Mouse (Mus musculus) forebrain, embryonic 16.5 days (tissue): Measurements from ENCODE around the gene Fgfr2. TPM values are rescaled to one million over a fixed set of nuclear protein-coding genes. Genes with fewer than 3 reads are reported as not detected.
"Not testable (repeated sequence)": the region's sequence is repeated elsewhere in the genome, so short reads cannot be mapped to it uniquely, and the experiment has no call there.

Experiments
- ATAC-seq: fragments of 200-750 bp; cut with Nextera tagmentation; 2 replicates; pipeline ENCODE4 v1.8.0; 2017; ENCODE audit warnings: mild to moderate bottlenecking, moderate library complexity
- H3K27ac ChIP-seq: fragments of 300-500 bp; sonication (generic); 2 replicates; pipeline ENCODE4 v1.5.1; 2014; ENCODE audit warnings: low read length, control low read depth
- H3K27me3 ChIP-seq: fragments of 300-500 bp; sonication (generic); replicated peaks from 2 replicates; pipeline ENCODE4 v1.6.1; 2014; ENCODE audit warnings: low read length; ENCODE audit not compliant: control insufficient read depth, insufficient read depth
- H3K36me3 ChIP-seq: fragments of 300-500 bp; sonication (generic); 2 replicates; pipeline ENCODE4 v1.6.1; 2014; ENCODE audit not compliant: control insufficient read depth, insufficient read depth
- H3K4me1 ChIP-seq: fragments of 300-500 bp; sonication (generic); replicated peaks from 2 replicates; pipeline ENCODE4 v1.6.1; 2014; ENCODE audit warnings: low read length; ENCODE audit not compliant: control insufficient read depth, insufficient read depth
- H3K4me2 ChIP-seq: fragments of 300-500 bp; sonication (generic); 2 replicates; pipeline ENCODE4 v1.6.1; 2014; ENCODE audit warnings: mild to moderate bottlenecking, low read length, control low read depth
- H3K4me3 ChIP-seq: fragments of 300-500 bp; sonication (generic); replicated peaks from 2 replicates; pipeline ENCODE4 v1.5.1; 2014; ENCODE audit warnings: mild to moderate bottlenecking, low read length, control low read depth
- H3K9ac ChIP-seq: fragments of 300-500 bp; sonication (generic); replicated peaks from 2 replicates; pipeline ENCODE4 v1.6.1; 2014; ENCODE audit warnings: low read depth, low read length, control low read depth
- H3K9me3 ChIP-seq: fragments of 300-500 bp; sonication (generic); 2 replicates; pipeline ENCODE4 v1.6.1; 2016; ENCODE audit warnings: low read length; ENCODE audit not compliant: control insufficient read depth
- WGBS: fragments of 180-500 bp; shearing (Covaris S2); extraction: QIAGEN DNeasy Blood & Tissue Kit; methylation state at CpG from one replicate; pipeline ENCODE4 v1.1.7; 2014; 5-methylcytosine and 5-hydroxymethylcytosine counted together
- polyA plus RNA-seq: library from polyadenylated mRNA; unstranded; fragments of >200 nt; fragmentation: Nextera tagmentation; extraction: Ambion mirVana; gene quantifications from 2 replicates; pipeline ENCODE4 v1.2.1, GENCODE M21; 2015

Fgfr2 gene
- polyA plus RNA-seq, 1 experiment from 2014 or later, result 39.2 TPM

DNA sequence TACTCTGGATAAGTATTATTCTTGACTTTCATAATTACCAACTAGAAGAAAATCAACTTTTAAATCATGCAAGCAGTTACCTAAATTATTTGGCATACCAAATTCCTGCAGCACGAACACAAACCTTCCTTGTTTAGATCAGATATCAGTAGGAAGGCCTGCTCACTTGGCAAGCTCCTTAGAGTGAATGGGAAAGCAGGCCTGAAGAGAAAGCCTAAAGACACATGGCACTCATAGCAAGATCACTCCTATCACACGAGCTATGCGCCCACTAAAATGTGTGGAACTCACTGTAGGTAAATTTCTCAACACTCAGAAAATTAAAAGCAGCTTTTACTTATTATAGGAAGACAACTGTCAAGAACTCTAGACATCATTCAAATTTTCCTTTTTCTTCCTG lies 2629.8 kb downstream of the Fgfr2 start:
- peaks cover 4% of the 10 kb centered on the region; the same call in 1 of the 2 replicates for H3K4me1 ChIP-seq
- no peaks in the 10 kb centered on the region for H3K27me3 ChIP-seq
- H3K4me3 ChIP-seq, result no peak overlapping the region
- H3K9ac ChIP-seq, result no peak overlapping the region
- H3K9me3 ChIP-seq, result no peaks in the 10 kb centered on the region
- no peaks in the 10 kb centered on the region; the same call in 1 of the 2 replicates for H3K36me3 ChIP-seq
- no peak overlapping the region; the same call in 1 of the 2 replicates for H3K27ac ChIP-seq
- 55% methylated on average over 3 of the region's 3 CpGs for WGBS
- H3K4me2 ChIP-seq, result no peak overlapping the region
- no peak for ATAC-seq

DNA sequence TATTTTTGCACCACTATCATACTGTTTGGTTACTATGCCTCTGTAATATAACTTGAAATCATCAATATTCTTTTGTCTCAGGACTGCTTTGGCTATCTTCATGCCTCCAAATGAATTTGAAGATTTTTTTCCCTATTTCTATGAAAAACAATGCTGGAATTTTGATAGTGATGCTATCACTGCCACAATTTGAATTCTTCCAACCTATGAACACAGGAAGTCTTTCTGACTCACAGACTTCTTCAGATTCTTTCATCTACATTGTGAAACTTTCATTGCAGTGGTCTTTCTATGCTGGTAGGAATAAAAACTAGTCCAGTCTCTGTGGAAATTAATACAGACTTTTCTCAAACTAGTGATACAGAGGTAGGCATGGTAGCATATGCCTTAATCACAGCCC lies 2631.1 kb downstream of the Fgfr2 start:
- no peak for ATAC-seq
- Histone ChIP-seq H3K4me1 (peaks cover 4% of the 10 kb centered on the region; the same call in 1 of the 2 replicates), H3K4me3 (no peak overlapping the region), H3K9me3 (no peaks in the 10 kb centered on the region), H3K36me3 (peaks cover 3% of the 10 kb centered on the region; the same call in 1 of the 2 replicates), H3K4me2 (no peak overlapping the region), H3K27me3 (no peaks in the 10 kb centered on the region), H3K27ac (no peak overlapping the region), H3K9ac (no peak overlapping the region)

DNA sequence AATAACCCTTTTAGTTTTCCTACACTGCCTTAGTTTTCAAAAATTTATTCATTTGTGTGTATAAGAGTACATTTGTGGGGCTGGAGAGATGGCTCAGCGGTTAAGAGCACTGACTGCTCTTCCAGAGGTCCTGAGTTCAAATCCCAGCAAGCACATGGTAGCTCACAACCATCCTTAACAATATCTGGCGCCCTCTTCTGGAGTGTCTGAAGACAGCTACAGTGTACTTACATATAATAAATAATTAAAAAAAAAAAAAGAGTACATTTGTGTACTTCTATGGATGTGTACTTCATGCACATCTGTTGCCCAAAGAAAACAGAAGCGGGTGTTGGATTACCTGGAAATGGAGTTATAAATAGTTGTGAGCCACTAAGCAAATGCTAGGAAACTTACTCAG lies 2644.1 kb downstream of the Fgfr2 start:
- not testable (repeated sequence) for ATAC-seq, H3K4me1 ChIP-seq, H3K4me2 ChIP-seq, H3K36me3 ChIP-seq, H3K27me3 ChIP-seq, H3K9ac ChIP-seq, H3K4me3 ChIP-seq, H3K9me3 ChIP-seq, H3K27ac ChIP-seq
- whole genome bisulfite sequencing, result 91% methylated on average over 3 of the region's 3 CpGs

DNA sequence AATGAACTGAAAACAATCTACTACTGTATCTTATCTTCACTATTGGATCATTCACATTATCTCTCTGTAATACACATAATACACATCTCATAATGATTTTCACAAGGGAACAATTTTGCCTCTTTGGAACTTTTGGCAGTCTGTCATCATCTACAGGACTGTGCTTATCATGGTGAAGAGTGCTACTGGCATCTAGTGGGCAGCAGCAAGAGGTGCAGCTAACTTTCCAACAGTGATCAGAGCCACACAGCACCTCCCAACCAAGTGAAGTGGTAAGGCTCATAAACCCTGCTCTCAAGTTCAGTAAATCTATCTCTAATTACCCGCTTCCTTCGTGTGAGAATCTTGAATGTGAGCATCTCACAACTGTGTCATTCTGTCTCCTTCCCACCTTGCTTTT lies 2647.2 kb downstream of the Fgfr2 start:
- ATAC-seq, result peak; percentile 79; the same call in 1 of the 2 replicates
- H3K9ac ChIP-seq, result no peak overlapping the region
- WGBS, result 23% methylated on average over 2 of the region's 2 CpGs

DNA sequence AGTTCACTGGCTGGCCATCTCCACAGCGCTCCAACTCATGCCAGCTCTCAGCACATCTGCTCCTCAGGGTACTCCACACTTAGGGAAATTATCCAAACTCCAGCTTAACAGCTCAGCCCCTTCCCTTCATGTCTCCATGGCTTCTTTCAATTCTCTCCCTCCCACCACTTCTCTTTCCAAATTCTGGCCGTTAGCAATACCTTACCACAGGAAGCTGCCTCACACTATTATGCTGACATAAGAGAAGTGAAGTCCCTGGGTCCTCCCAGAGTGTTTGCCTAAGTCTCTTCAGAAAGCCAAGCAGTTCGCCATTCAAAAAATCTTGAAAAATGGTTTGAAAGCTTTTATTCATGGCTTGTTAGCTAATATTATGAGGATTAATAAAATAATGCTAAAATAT lies 2649.3 kb downstream of the Fgfr2 start:
- H3K4me3 ChIP-seq, result no peak overlapping the region
- H3K27ac ChIP-seq, result no peak overlapping the region
- 58% methylated on average over 3 of the region's 3 CpGs for WGBS
- H3K36me3 ChIP-seq, result no peaks in the 10 kb centered on the region
- no peak overlapping the region for H3K9ac ChIP-seq
- ATAC-seq, result no peak
- no peak overlapping the region for H3K4me2 ChIP-seq
- no peaks in the 10 kb centered on the region for H3K27me3 ChIP-seq
- H3K9me3 ChIP-seq, result no peaks in the 10 kb centered on the region
- peaks cover 10% of the 10 kb centered on the region for H3K4me1 ChIP-seq

More for the DNA sequence above, 2647.2 kb downstream of the Fgfr2 start:
- Histone ChIP-seq H3K4me3 (no peak overlapping the region), H3K27ac (no peak overlapping the region), H3K4me1 (peaks cover 7% of the 10 kb centered on the region), H3K36me3 (no peaks in the 10 kb centered on the region), H3K27me3 (no peaks in the 10 kb centered on the region), H3K4me2 (no peak overlapping the region), H3K9me3 (no peaks in the 10 kb centered on the region)

DNA sequence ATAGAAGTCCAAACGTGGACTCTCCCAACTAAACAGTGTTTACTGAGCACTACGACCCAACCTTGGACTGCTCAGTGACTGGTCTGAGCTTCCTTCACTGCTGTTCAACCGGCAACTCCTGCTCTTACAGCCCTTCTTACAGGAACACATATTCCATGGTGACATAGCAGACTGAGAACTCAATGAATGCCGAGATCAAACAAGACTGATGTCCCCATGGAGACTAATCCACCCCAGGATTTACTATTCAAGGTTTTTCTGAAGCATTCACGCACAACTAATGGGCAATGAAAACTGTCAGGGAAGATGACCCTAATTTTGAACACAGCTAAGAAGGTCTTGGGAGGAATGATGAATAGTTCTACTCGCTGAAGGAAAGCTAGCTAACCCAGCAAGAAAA lies 2650.5 kb downstream of the Fgfr2 start:
- H3K4me1 ChIP-seq, result peaks cover 10% of the 10 kb centered on the region
- H3K27me3 ChIP-seq, result no peaks in the 10 kb centered on the region
- H3K9ac ChIP-seq, result no peak overlapping the region
- no peaks in the 10 kb centered on the region for H3K36me3 ChIP-seq
- no peak overlapping the region for H3K4me2 ChIP-seq
- H3K27ac ChIP-seq, result no peak overlapping the region
- H3K4me3 ChIP-seq, result no peak overlapping the region
- WGBS, result 7% methylated on average over 6 of the region's 6 CpGs
- no peaks in the 10 kb centered on the region for H3K9me3 ChIP-seq
- no peak; the same call in 1 of the 2 replicates for ATAC-seq

DNA sequence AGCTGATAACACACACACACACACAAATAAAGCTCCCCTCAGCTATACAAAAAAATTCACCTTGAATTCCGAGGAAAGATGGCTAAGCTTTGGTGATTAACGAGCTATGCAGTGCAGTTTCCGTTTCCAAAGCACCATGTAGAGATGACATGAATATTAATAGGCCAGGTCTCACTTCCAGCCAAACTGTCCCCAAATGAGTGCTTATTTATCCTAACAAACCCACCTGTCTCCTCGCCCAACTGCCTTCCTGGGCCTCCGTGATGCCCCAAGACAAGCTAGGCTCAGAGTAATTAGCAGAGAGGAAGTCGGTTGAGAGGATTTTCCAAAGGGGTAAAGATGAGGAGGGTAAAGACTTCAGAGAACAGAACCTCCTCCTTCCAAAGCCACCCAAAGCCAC lies 2652.1 kb downstream of the Fgfr2 start:
- no peak overlapping the region for H3K4me3 ChIP-seq
- ATAC-seq, result no peak
- no peak overlapping the region for H3K4me2 ChIP-seq
- H3K27me3 ChIP-seq, result no peaks in the 10 kb centered on the region
- no peaks in the 10 kb centered on the region for H3K9me3 ChIP-seq
- no peak overlapping the region for H3K27ac ChIP-seq
- H3K9ac ChIP-seq, result no peak overlapping the region
- H3K36me3 ChIP-seq, result no peaks in the 10 kb centered on the region
- 12% methylated on average over 6 of the region's 6 CpGs for WGBS
- peaks cover 10% of the 10 kb centered on the region for H3K4me1 ChIP-seq

DNA sequence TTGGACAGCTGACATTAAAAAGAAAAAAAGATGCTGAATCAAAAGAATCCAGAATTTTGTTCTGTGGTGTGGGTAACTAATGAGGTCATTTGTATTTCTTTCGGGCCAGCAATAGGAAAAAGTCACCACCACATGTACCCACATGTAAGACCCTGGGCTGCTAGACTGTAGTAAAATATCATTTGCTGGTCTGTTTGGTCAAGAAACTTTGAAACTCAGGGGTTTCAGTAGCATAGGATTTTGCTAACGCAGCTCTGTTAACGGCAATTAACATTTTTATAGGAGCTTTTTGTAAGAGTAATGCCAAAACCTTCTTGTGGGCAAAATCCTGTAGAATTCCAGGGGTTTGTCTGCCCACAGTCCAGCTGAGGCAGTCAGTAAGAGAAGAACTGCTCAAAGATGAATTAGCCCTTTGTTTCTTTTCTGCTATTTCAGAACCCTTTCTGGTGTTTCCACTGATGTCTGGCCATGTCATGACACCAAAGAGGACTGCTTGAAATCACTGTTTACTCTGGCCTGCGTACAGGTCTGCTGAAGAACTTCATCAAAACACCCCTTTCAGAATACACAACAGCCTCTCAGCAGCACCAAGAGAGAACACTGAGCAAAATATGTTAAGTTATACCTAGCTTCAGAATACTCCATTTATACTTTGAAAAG lies 2667.4 kb downstream of the Fgfr2 start:
- no peak overlapping the region for H3K4me3 ChIP-seq
- H3K36me3 ChIP-seq, result no peaks in the 10 kb centered on the region
- no peak for ATAC-seq
- H3K27ac ChIP-seq, result no peak overlapping the region
- no peak overlapping the region for H3K4me2 ChIP-seq
- no peaks in the 10 kb centered on the region for H3K27me3 ChIP-seq
- no peaks in the 10 kb centered on the region for H3K4me1 ChIP-seq
- 30% methylated on average over 4 of the region's 4 CpGs for WGBS
- no peaks in the 10 kb centered on the region for H3K9me3 ChIP-seq
- H3K9ac ChIP-seq, result no peak overlapping the region

DNA sequence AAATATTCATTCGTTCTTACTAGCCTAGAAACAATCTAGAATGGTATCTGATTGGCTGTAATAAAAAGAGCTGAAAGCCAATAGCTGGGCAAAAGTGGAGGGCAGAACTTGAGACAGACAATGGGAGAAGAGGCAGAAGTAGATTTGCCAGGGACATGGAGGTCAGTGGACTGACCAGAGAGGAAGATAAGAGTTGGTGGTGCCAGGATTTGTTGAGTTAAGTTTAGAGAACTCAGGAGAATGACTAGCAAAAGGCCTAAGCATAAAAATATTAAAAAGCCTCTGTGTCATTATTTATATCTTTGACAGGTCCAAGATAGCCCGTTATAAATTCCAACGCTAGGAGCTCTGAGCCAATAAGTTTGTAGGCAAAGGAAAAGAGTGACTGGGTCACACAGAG lies 2668.9 kb downstream of the Fgfr2 start:
- WGBS, result 90% methylated on average over 3 of the region's 3 CpGs
- H3K9ac ChIP-seq, result no peak overlapping the region
- H3K36me3 ChIP-seq, result no peaks in the 10 kb centered on the region
- no peak overlapping the region for H3K4me3 ChIP-seq
- no peaks in the 10 kb centered on the region for H3K9me3 ChIP-seq
- H3K4me1 ChIP-seq, result no peaks in the 10 kb centered on the region
- no peak overlapping the region for H3K27ac ChIP-seq
- ATAC-seq, result no peak
- no peaks in the 10 kb centered on the region for H3K27me3 ChIP-seq
- no peak overlapping the region for H3K4me2 ChIP-seq

DNA sequence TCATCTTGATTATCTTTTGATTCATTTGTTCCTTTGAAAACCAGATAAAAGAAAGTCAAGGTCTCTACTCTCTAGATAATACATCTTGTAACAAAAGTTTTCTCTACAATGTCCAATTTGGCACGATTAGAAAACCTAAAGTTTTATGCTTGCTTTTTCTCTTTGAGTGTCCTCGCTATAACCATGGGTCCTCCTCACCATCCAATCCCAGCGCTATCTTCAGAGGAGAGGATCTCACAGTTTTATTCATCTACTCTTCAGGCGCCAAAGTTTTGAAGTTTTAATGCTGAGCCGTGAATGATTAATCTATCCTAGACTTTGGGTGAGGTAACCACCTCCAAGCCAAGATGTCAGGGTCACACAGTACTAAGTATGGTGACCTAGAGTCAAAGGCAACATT lies 2687.4 kb downstream of the Fgfr2 start:
- no peak overlapping the region for H3K4me2 ChIP-seq
- H3K27me3 ChIP-seq, result no peaks in the 10 kb centered on the region
- H3K27ac ChIP-seq, result no peak overlapping the region
- H3K4me3 ChIP-seq, result no peak overlapping the region
- H3K9ac ChIP-seq, result no peak overlapping the region
- WGBS, result 94% methylated on average over 5 of the region's 5 CpGs
- no peak for ATAC-seq
- no peaks in the 10 kb centered on the region for H3K9me3 ChIP-seq
- no peaks in the 10 kb centered on the region for H3K36me3 ChIP-seq
- no peaks in the 10 kb centered on the region for H3K4me1 ChIP-seq
